Mouse (Mus musculus): ENCODE measurements around the gene Srp68. TPM values are rescaled to one million over a fixed set of nuclear protein-coding genes. Genes with fewer than 3 reads are reported as not detected.

Gene Srp68
- polyA plus RNA-seq, 2 experiments = 28.8 to 37.6 TPM

DNA sequence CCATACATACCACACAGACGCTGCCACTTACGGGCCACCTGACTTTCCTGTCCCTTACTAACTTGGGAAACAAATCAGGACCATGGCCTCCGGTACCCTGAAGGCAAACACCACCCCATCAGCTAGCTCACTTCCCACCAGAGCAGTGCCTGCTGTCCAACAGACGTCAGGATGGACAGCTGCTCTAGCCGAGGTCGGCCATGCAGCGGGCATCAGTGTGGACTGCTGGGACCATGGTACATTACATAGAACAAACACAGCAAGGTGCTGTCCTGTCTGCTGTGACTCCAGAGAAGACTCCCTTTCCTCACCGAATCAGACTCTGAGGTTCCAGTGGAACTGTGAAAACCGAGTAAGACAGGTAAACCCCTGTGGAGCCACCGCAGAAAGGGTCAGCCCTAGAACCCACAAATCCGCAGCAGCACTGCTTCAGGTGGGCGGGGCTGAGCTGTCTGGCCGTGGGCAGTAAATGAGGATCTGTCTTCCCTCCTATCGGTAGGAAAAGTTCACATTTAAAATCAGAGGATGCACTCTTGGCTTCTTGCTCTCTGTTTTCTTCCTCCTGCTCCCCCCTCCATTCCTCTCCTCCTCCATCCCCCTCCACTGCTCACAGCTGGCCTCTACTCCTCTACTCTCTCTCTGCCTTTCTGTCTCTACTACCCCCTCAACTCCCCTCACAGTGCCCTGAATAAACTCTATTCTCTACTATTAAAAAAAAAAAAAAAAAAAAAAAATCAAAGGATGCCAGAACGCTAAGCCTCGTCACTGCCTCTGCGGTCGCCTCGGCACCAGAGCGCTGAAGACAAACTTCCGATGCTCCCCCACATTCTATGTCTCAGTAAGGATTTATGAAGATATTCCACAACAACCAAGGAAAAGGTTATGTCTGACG lies 18.7 kb downstream of the Srp68 start:
- no peaks in the 10 kb centered on the region for H3K27me3 ChIP-seq (ENCODE audit: control insufficient read depth, insufficient read depth, low read length)
- ATAC-seq (ENCODE audit: insufficient read depth) = no peak
- TF ChIP-seq CTCF (IDR thresholded peaks at IDR 0.05; ENCODE audit: low read depth) = no peak
- TF ChIP-seq EP300 (IDR thresholded peaks at IDR 0.05; ENCODE audit: low read depth) = no peak
- H3K4me2 ChIP-seq (ENCODE audit: low read depth) = no peak overlapping the region
- DNase-seq (ENCODE audit: low read depth in 3 of 3, low spot score in 3 of 3) = no peak
- no peak overlapping the region for H3K4me3 ChIP-seq (ENCODE audit: insufficient read depth in 1 of 2, low read depth in 2 of 2, low read length in 2 of 2)
- 58% methylated on average over 22 of the region's 22 CpGs for WGBS (ENCODE audit: insufficient replicate concordance)
- H3K9ac ChIP-seq (replicated peaks) = no peak overlapping the region
- H3K4me1 ChIP-seq (replicated peaks; ENCODE audit: control insufficient read depth in 2 of 2, insufficient read depth in 2 of 2, low read length in 1 of 2) = no peaks in the 10 kb centered on the region
- no peaks in the 10 kb centered on the region for H3K9me3 ChIP-seq (ENCODE audit: control insufficient read depth, low read length)
- no peak overlapping the region for H3K27ac ChIP-seq
- peaks cover 58% of the 10 kb centered on the region for H3K36me3 ChIP-seq (replicated peaks; ENCODE audit: control insufficient read depth, insufficient read depth, low read depth)

DNA sequence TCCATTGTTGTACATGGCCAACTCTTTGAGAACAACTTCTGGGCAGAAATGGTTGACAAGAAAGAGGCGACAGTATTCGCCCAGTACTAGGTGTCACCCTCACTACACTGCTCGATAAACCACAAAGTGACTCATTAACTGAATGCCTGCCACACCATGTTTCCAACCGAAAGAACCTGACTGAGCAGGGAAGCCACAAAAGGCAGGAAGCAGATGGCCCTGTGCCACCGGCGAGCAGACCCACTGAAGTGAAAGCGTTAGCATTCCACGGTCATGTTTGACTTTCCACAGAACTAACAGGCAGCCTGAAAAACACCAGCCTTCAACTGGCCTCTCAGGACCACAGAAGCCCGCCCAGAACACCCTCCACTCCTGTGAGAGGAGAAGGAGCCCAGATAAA lies 19.4 kb downstream of the Srp68 start:
- H3K36me3 ChIP-seq (replicated peaks; ENCODE audit: control insufficient read depth, insufficient read depth, low read depth) = peaks cover 58% of the 10 kb centered on the region
- WGBS (ENCODE audit: insufficient replicate concordance) = 32% methylated on average over 9 of the region's 9 CpGs
- H3K4me3 ChIP-seq (ENCODE audit: insufficient read depth in 1 of 2, low read depth in 2 of 2, low read length in 2 of 2) = no peak overlapping the region
- no peak for DNase-seq (ENCODE audit: low read depth in 3 of 3, low spot score in 3 of 3)
- TF ChIP-seq CTCF (IDR thresholded peaks at IDR 0.05; ENCODE audit: low read depth) (no peak), EP300 (IDR thresholded peaks at IDR 0.05; ENCODE audit: low read depth) (no peak)
- no peak overlapping the region for H3K27ac ChIP-seq
- no peak overlapping the region for H3K4me2 ChIP-seq (ENCODE audit: low read depth)
- H3K9ac ChIP-seq (replicated peaks) = no peak overlapping the region
- H3K27me3 ChIP-seq (ENCODE audit: control insufficient read depth, insufficient read depth, low read length) = no peaks in the 10 kb centered on the region
- no peak for ATAC-seq (ENCODE audit: insufficient read depth)
- no peaks in the 10 kb centered on the region for H3K9me3 ChIP-seq (ENCODE audit: control insufficient read depth, low read length)
- H3K4me1 ChIP-seq (replicated peaks; ENCODE audit: control insufficient read depth in 2 of 2, insufficient read depth in 2 of 2, low read length in 1 of 2) = no peaks in the 10 kb centered on the region

DNA sequence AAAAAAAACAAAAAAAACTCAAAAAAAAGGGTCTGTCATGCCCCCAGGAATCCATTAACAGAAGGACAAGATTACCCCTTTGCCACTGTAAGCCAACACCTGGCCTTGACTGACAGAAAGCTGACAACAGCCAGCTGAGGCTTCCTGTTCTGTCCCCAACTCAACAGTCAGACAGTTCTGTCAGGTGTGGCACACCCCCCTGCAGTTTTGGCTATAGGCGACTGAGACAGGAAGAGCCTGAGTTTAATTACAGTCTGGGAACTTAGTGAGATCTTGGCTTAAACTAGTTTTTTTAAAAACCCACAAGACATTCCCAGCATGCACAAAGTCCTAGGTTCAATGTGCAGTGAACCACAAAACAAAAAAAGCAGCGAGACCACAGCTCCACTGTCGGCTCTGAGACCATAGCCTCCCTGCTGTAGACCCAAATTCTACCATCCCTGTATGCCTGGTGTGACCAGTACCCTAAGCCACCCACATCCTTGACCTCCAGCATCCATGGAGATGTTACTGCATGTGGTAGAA lies 20.9 kb downstream of the Srp68 start:
- TF ChIP-seq EP300 (IDR thresholded peaks at IDR 0.05; ENCODE audit: low read depth) (no peak), CTCF (IDR thresholded peaks at IDR 0.05; ENCODE audit: low read depth) (no peak)
- H3K36me3 ChIP-seq (replicated peaks; ENCODE audit: control insufficient read depth, insufficient read depth, low read depth) = peaks cover 62% of the 10 kb centered on the region
- 57% methylated on average over 3 of the region's 3 CpGs for WGBS (ENCODE audit: insufficient replicate concordance)
- H3K9ac ChIP-seq (replicated peaks) = no peak overlapping the region
- H3K27ac ChIP-seq = no peak overlapping the region
- no peaks in the 10 kb centered on the region for H3K9me3 ChIP-seq (ENCODE audit: control insufficient read depth, low read length)
- H3K27me3 ChIP-seq (ENCODE audit: control insufficient read depth, insufficient read depth, low read length) = no peaks in the 10 kb centered on the region
- no peak overlapping the region for H3K4me2 ChIP-seq (ENCODE audit: low read depth)
- no peaks in the 10 kb centered on the region for H3K4me1 ChIP-seq (replicated peaks; ENCODE audit: control insufficient read depth in 2 of 2, insufficient read depth in 2 of 2, low read length in 1 of 2)
- no peak for ATAC-seq (ENCODE audit: insufficient read depth)
- no peak for DNase-seq (ENCODE audit: low read depth in 3 of 3, low spot score in 3 of 3)
- H3K4me3 ChIP-seq (ENCODE audit: insufficient read depth in 1 of 2, low read depth in 2 of 2, low read length in 2 of 2) = no peak overlapping the region

DNA sequence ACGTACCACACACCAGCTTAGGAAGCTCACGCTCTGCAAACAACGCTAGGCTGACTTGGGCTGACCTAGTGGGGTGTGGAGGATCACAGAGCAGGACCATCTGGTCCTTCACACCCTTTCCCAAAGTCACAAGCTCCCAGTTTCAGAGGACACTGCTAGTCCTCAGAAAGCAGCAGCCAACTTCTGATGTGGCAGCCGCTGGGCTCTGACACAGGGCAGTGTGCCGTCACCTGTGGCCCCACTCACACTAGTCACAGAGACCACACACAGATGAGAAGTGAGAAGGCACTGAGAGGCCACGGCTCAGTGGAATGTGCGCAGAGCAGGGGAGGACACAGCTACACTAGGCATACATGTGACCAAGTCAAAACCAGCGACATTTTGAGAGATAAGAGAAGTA lies 23.1 kb downstream of the Srp68 start:
- TF ChIP-seq CTCF (IDR thresholded peaks at IDR 0.05; ENCODE audit: low read depth) = no peak
- no peak for TF ChIP-seq EP300 (IDR thresholded peaks at IDR 0.05; ENCODE audit: low read depth)
- no peak overlapping the region for H3K4me3 ChIP-seq (ENCODE audit: insufficient read depth in 1 of 2, low read depth in 2 of 2, low read length in 2 of 2)
- no peak for DNase-seq (ENCODE audit: low read depth in 3 of 3, low spot score in 3 of 3)
- H3K27me3 ChIP-seq (ENCODE audit: control insufficient read depth, insufficient read depth, low read length) = no peaks in the 10 kb centered on the region
- WGBS (ENCODE audit: insufficient replicate concordance) = 85% methylated on average over 8 of the region's 8 CpGs
- H3K27ac ChIP-seq = no peak overlapping the region
- H3K4me1 ChIP-seq (replicated peaks; ENCODE audit: control insufficient read depth in 2 of 2, insufficient read depth in 2 of 2, low read length in 1 of 2) = no peaks in the 10 kb centered on the region
- peaks cover 76% of the 10 kb centered on the region for H3K36me3 ChIP-seq (replicated peaks; ENCODE audit: control insufficient read depth, insufficient read depth, low read depth)
- no peak overlapping the region for H3K4me2 ChIP-seq (ENCODE audit: low read depth)
- ATAC-seq (ENCODE audit: insufficient read depth) = no peak
- H3K9me3 ChIP-seq (ENCODE audit: control insufficient read depth, low read length) = no peaks in the 10 kb centered on the region
- no peak overlapping the region for H3K9ac ChIP-seq (replicated peaks)

DNA sequence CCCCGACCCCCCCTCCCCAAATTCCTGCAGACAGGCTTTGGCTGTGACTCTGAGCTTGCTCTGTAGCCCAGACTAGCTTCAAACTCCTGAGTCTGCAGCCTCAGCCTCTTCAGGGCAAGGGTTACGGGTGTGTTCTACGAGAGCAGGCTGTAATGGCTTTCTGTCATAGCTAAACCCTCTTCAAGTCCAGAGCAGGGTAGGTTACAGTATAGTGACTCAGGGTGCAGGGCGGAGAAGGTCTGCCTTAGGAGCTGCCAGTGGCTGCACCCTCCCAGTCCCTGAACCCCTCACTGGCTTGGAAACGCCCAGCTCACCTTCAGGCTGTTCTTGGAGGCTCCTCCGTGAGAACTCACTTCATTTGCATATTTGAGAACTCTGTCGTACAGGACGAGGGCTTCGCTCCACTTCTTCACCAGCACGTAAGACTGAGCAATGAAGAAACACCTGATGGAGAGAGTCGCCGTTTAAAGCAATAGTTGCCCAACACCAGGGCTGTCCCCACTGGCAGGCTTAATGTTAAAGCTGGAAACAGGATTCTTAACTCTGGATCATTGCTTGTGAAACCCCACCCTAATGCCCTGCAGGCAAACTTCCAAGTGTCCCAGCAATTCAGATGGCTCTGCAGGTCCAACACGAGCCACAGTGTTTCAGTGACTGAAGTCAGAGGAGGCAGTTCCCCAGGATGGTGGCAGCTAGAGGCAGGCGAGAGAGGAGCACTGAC lies 26.4 kb downstream of the Srp68 start:
- Histone ChIP-seq H3K9me3 (ENCODE audit: control insufficient read depth, low read length) (no peaks in the 10 kb centered on the region), H3K27me3 (ENCODE audit: control insufficient read depth, insufficient read depth, low read length) (no peaks in the 10 kb centered on the region), H3K4me3 (ENCODE audit: insufficient read depth in 1 of 2, low read depth in 2 of 2, low read length in 2 of 2) (no peak overlapping the region), H3K9ac (replicated peaks) (no peak overlapping the region), H3K27ac (no peak overlapping the region), H3K4me1 (replicated peaks; ENCODE audit: control insufficient read depth in 2 of 2, insufficient read depth in 2 of 2, low read length in 1 of 2) (no peaks in the 10 kb centered on the region), H3K4me2 (ENCODE audit: low read depth) (no peak overlapping the region), H3K36me3 (replicated peaks; ENCODE audit: control insufficient read depth, insufficient read depth, low read depth) (peaks cover 68% of the 10 kb centered on the region)
- WGBS (ENCODE audit: insufficient replicate concordance) = 81% methylated on average over 14 of the region's 14 CpGs
- no peak for TF ChIP-seq EP300 (IDR thresholded peaks at IDR 0.05; ENCODE audit: low read depth)
- TF ChIP-seq CTCF (IDR thresholded peaks at IDR 0.05; ENCODE audit: low read depth) = no peak
- ATAC-seq (ENCODE audit: insufficient read depth) = no peak
- DNase-seq (ENCODE audit: low read depth in 3 of 3, low spot score in 3 of 3) = no peak
